Mouse (Mus musculus): Measurements from ENCODE around the gene Hyal3.
A peak's percentile ranks its signal among the peaks of the same experiment; 100 is the strongest.
"Not testable (repeated sequence)": the region's sequence is repeated elsewhere in the genome, so short reads cannot be mapped to it uniquely, and the experiment has no call there.

The Hyal3 gene

GRCm38 (mm10) chr9:107571534-107572326 is 8.9 kb upstream of the Hyal3 start:
- no peak for DNase-seq (ENCODE audit: low read depth, low spot score)

GRCm38 (mm10) chr9:107572327-107572662 is 8.3 kb upstream of the Hyal3 start:
- no peak for DNase-seq (ENCODE audit: low read depth, low spot score)

DNA sequence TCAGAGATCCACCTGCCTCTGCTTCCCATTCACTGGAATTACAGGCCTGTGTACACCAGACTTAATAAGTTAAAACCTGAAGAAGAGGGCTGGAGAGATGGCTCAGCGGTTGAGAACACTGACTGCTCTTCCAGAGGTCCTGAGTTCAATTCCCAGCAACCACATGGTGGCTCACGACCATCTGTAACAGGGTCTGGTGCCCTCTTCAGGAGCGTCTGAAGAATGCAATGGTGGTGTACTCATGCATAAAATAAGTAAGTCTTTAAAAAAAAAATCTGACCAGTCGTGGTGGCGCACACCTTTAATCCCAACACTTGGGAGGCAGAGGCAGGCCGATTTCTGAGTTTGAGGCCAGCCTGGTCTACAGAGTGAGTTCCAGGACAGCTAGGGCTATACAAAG is 6.8 kb upstream of the Hyal3 start:
- not testable (repeated sequence) for DNase-seq (ENCODE audit: low read depth, low spot score)

DNA sequence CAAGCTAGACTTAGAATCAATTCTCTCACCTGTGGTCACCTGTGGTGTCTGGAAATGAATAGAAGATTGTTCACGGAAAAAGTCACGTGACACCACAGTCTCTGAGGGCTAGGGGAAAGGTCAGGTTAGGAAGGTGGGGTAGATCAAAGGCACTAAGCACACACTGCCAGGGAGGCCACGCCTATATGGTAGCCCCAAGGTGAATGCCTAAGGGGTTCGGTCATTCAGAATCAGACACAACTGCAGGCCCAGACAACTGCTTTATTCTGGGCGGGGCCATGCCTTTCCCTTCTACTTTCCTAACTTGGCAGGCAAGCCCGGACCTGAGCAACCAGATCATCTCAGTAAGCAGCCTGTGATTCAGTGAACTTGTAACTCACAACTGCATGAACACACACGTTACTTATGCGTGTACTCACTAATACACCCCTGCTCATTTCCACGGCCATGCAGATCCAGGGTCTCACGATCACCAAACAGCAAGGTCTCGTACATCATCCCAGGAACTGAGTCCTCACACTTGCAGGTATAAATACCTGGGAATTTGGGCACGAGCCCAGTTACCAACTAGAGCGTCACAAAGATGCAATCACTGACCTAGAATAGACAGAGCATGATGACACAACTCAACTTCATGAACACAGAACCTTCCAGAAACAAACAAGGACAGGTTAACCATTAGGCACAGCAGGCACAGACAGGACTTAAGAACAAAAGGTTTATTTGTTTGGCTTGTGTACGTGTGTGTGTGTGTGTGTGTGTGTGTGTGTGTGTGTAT is 4.8 kb upstream of the Hyal3 start:
- peak; percentile 56 for DNase-seq (ENCODE audit: low read depth, low spot score)

GRCm38 (mm10) chr9:107576357-107577107 is 4.1 kb upstream of the Hyal3 start, which contains the start of gene Hyal1:
TSS of gene Hyal1 (plus strand) at chr9:107576927.
- peak; percentile 54 for DNase-seq (ENCODE audit: low read depth, low spot score)

GRCm38 (mm10) chr9:107577871-107578270 is 2.7 kb upstream of the Hyal3 start:
- no peak for DNase-seq (ENCODE audit: low read depth, low spot score)

GRCm38 (mm10) chr9:107578587-107578986 is 2.0 kb upstream of the Hyal3 start, which contains the start of gene Naa80:
TSS of gene Naa80 (plus strand) at chr9:107578887.
- no peak for DNase-seq (ENCODE audit: low read depth, low spot score)

GRCm38 (mm10) chr9:107579023-107579900 is 1.4 kb upstream of the Hyal3 start:
- peak; percentile 82 for DNase-seq (ENCODE audit: low read depth, low spot score)

- no peak for DNase-seq (ENCODE audit: low read depth, low spot score)
These were observed 966 bp downstream of the Hyal3 start for GRCm38 (mm10) chr9:107581584-107581983.

- DNase-seq (ENCODE audit: low read depth, low spot score) = no peak
These were observed 2.0 kb downstream of the Hyal3 start for GRCm38 (mm10) chr9:107582509-107583062.

DNA sequence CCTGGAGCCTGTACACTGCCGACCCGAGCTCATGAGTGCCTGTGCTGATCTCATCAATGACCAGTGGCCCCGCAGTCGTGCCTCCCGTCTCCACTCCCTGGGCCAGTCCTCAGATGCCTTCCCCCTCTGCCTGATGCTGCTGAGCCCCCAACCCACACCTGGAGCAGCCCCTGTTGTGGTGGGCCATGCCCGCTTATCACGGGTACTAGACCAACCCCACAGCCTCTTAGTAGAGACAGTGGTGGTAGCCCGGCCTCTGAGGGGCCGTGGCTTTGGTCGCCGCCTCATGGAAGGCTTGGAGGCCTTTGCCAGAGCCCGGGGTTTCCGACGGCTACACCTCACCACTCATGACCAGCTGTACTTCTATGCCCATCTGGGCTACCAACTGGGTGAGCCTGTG is 2.6 kb downstream of the Hyal3 start:
- DNase-seq (ENCODE audit: low read depth, low spot score) = no peak

DNA sequence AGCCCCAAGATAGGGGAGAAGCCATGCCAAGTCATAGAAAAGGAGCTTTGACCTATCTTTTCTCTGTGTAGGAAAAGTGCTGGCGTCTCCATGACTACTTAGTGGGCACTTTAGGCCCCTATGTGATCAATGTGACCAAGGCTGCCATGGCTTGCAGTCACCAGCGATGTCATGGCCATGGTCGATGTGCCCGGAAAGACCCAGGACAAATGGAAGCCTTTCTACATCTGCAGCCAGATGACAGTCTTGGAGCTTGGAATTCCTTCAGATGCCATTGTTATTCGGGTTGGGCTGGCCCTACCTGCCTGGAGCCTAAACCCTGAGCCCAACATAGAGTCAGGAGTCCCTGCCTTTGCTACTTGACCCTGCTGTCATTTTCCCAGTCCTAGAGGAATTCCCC is 5.9 kb downstream of the Hyal3 start:
- DNase-seq (ENCODE audit: low read depth, low spot score) = no peak

DNA sequence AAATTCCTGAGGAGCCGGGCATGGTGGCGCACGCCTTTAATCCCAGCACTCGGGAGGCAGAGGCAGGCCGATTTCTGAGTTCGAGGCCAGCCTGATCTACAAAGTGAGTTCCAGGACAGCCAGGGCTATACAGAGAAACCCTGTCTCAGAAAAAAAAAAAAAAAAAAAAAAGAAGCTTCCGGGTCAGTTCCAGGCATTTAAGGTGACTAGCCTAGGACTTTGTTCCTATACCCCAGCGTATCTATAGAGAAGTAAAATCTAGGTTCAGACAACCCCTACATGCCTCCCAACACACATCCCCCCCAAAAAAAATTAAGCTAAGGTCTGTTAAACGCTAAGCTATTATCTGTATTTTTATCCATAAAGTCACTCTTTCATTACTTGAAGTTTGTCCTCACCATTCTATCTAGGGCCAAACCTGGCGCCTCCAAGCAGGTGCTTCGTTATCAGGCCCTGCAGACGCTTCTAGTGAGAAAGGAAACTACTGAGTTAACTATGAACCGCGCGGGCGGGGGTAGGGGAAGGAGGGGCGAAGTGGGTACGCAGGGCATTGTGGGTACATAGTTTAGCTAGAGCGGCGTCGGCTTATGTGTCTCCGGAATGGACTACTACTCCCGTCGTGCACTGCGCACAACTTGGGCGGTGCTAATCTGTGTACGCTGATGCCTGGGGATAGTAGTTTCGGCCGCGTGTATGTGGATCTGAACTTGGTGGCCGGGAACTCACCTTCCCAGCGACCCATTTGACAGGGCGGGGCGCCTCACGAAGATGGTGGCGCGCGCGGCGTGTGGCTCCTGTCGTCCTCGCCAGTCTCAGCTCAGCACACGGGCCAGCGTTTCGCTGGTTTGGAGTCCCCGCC is 6.6 kb downstream of the Hyal3 start, which contains the start of gene Ifrd2:
Gene Ifrd2 (plus strand): TSS at position 669 of the 859 bp plus-strand sequence.
- peak; percentile 98 for DNase-seq (ENCODE audit: low read depth, low spot score)

- DNase-seq (ENCODE audit: low read depth, low spot score) = peak; percentile 73
These were observed 7.4 kb downstream of the Hyal3 start for GRCm38 (mm10) chr9:107587833-107588639.

GRCm38 (mm10) chr9:107590058-107590772 is 9.6 kb downstream of the Hyal3 start:
- no peak for DNase-seq (ENCODE audit: low read depth, low spot score)

DNA sequence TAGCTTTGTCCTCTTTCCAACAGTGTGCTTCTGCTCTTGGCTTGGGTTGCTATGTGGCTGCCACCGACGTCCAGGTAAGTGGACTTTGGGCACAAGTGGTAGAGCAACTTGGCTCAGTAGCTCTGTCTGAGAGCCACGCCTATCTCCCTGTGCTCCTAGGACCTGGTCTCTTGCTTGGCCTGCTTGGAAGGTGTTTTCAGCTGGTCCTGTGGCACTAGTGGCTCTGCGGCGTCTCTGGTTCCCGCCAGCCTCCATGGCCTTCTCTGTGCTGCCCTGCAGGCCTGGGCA is 10.1 kb downstream of the Hyal3 start:
- no peak for DNase-seq (ENCODE audit: low read depth, low spot score)

DNA sequence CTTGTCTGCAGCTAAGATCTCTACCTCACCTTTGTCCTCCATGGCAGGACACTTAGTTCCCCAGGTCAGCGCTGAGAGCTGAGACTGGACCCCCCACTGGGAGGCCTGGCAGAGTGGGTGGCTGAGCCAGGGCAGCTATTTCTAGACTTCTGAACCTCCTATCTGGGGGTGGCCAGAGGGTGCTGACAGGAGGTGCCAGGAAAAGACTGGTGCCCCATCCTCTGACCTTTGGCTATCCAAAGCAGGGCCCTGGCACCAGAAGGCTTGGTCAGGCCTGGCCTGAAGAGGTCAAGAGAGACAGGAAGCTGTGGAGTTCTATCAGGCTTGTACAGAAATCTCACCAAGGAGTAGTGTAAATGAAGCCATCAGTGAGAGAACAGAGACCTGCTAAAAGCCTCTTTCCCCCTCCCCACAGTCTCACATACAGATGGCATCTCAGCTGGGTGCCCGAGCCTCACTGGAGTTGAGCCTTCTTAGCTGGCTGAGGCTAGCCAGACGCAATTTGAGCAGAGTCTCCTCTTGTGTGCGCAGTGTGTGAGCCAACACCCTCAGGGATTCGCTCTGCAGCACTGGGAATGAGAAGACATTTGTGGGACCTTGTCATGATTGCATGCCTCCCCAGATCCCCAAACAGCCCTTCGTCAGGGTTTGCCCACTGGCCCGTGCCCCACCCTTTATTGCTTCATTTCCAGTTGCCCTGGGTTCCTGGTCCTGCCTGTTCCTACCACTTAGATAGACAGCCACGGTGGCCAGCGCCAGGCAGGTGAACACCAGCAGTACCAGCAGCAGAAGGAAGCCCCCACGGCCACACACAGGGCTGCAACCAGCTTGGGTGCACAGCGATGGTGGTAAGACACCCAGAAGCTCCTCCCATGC is 12.7 kb downstream of the Hyal3 start:
- no peak for DNase-seq (ENCODE audit: low read depth, low spot score)

Data from 3T3-L1 (cell line).